Mouse (Mus musculus) adrenal gland, postnatal 10 days (tissue): ENCODE results near the gene Tmem37. TPM values are rescaled to one million over a fixed set of nuclear protein-coding genes. Genes with fewer than 3 reads are reported as not detected.

Source experiments
- total RNA-seq, 2 experiments: library from RNA; stranded (reverse); gene quantifications; 2 replicates each; pipeline ENCODE4 v1.2.3; 2021

Tmem37 gene
- total RNA-seq, 2 experiments from 2014 or later, result 24.6 to 25.8 TPM

Other genes starting within 250 kb of the Tmem37 start
- 10 to 100 TPM; 48.9 to 56.5 TPM for gene Ptpn4, start 236.5 kb downstream of the Tmem37 start, total RNA-seq
- 1 to 10 TPM; 8.0 to 10.0 TPM for gene Tmem177, start 160.9 kb downstream of the Tmem37 start, total RNA-seq
- under 1 TPM; 0.39 to 0.70 TPM for gene Cfap221, start 76.8 kb downstream of the Tmem37 start, total RNA-seq
- 10 to 100 TPM; 12.7 to 17.7 TPM for gene Sctr, start 67.2 kb downstream of the Tmem37 start, total RNA-seq
- 1,000 to 10,000 TPM; 1,131 to 1,191 TPM for gene Dbi, start 47.0 kb upstream of the Tmem37 start, total RNA-seq
- gene 3110009E18Rik, start 47.1 kb upstream of the Tmem37 start, total RNA-seq, result 10 to 100 TPM in 1 of 2 experiments, 1 to 10 TPM in 1; 9.9 to 12.4 TPM
- 10 to 100 TPM; 27.8 to 36.7 TPM for gene Steap3, start 198.6 kb upstream of the Tmem37 start, total RNA-seq